Mouse (Mus musculus) liver, embryonic 14.5 days (tissue): ENCODE measurements around the gene Sox6.

Experiments
- CTCF ChIP-seq: IDR thresholded peaks from 2 replicates; pipeline ENCODE4 v1.5.1; 2016; ENCODE audit warnings: antibody characterized with exemption, low read depth, control low read depth
- EP300 ChIP-seq: IDR thresholded peaks from 2 replicates; pipeline ENCODE4 v1.6.1; 2016; ENCODE audit warnings: antibody characterized with exemption, low read depth

DNA sequence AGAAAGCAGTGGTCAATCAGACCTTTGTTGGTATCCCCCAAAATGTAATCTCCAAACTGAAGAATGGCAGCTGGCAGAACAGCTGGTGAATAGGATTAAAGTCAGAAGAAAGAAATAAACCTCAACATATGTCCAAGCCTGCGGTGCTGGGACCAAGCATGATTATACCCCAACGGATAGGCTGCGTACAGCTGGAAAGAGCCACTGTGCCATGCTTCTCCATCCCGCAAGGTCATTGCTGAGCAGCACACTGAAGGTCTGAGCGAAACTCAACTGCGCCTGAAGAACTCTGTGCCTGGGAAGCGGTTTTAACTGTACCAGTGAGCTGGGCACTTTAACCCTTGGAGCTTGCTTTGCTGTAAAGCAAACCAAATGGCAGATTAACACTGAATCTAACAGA, 291.1 kb downstream of the Sox6 start:
- TF ChIP-seq CTCF (no peak), EP300 (no peak)
